Mouse (Mus musculus) G1E (cell line): ENCODE measurements at regions not wholly inside any gene's neighbourhood (a gene's known extent, or its start where the extent isn't known, plus 50 kb on each side); places are given as distances from the start of the nearest gene placed in this dataset.

ENCODE experiments used
- ATAC-seq: 2 replicates; pipeline ENCODE4 v1.8.0; 2016; ENCODE audit warnings: mild to moderate bottlenecking; ENCODE audit not compliant: insufficient number of reproducible peaks, poor library complexity, low FRiP score, severe bottlenecking; ENCODE audit errors: extremely low read depth
- DNase-seq: peaks from one replicate; pipeline ENCODE4 v3.0.0; 2012; ENCODE audit warnings: low spot score
- H3K27me3 ChIP-seq: 2 replicates; pipeline ENCODE4 v1.6.1; 2012; ENCODE audit warnings: mild to moderate bottlenecking, low read length, inconsistent platforms; ENCODE audit not compliant: insufficient read depth
- H3K36me3 ChIP-seq: replicated peaks from 2 replicates; pipeline ENCODE3; 2012; ENCODE audit warnings: mild to moderate bottlenecking, inconsistent platforms
- H3K4me1 ChIP-seq: 2 replicates; pipeline ENCODE4 v1.6.1; 2012; ENCODE audit warnings: low read depth, low read length, inconsistent platforms, mixed read lengths; ENCODE audit not compliant: insufficient read depth
- H3K4me3 ChIP-seq: 2 replicates; pipeline ENCODE4 v1.5.1; 2012; ENCODE audit warnings: low read depth, mild to moderate bottlenecking, inconsistent platforms, low read length, moderate library complexity, mixed read lengths
- H3K9me3 ChIP-seq: replicated peaks from 2 replicates; pipeline ENCODE4 v1.6.1; 2012; ENCODE audit warnings: inconsistent platforms
- CTCF ChIP-seq: IDR thresholded peaks from 2 replicates; pipeline ENCODE4 v1.5.1; 2012; ENCODE audit warnings: low read depth, low read length, inconsistent platforms, mixed read lengths
- GATA1 ChIP-seq: IDR thresholded peaks from 2 replicates; pipeline ENCODE4 v1.6.1; 2012; ENCODE audit warnings: borderline replicate concordance, low read length, inconsistent platforms, mixed read lengths
- GATA2 ChIP-seq: IDR thresholded peaks from 2 replicates; pipeline ENCODE4 v1.6.1; 2012; ENCODE audit warnings: low read depth, low read length, inconsistent platforms, borderline replicate concordance
- POLR2AphosphoS5 ChIP-seq: IDR thresholded peaks from 2 replicates; pipeline ENCODE4 v1.6.1; 2012; ENCODE audit warnings: low read depth, low read length, inconsistent platforms; ENCODE audit not compliant: insufficient replicate concordance
- TAL1 ChIP-seq: conservative IDR thresholded peaks from 2 replicates; pipeline ENCODE4 v1.6.1; 2012; ENCODE audit warnings: low read depth, low read length, inconsistent platforms, mixed read lengths

DNA sequence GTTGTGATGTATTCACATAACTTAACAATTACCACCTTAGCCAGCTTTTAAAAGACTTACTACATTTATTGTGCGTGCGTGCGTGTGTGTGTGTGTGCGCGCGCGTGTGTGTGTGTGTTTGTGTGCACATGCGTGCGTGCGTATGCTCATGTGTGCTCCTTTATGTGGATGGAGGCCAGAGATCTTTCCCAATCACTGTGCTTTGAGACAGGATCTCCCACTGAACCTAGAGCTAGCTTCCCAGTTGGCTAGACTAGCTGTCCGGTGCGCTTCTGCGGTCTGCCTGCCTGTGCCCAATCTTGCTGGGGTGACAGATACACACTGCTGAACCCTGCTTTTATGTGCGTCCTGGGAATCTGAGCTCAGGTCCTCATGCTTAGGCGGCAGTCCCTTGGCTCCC, 50.1 kb upstream of the Arhgap29 start:
- Histone ChIP-seq H3K27me3 (peaks cover 6% of the 10 kb centered on the region; the same call in 1 of the 2 replicates), H3K4me1 (no peaks in the 10 kb centered on the region), H3K4me3 (no peak overlapping the region), H3K9me3 (no peaks in the 10 kb centered on the region), H3K36me3 (no peaks in the 10 kb centered on the region)
- DNase-seq (no peak), ATAC-seq (no peak)
- TF ChIP-seq TAL1 = no peak
- TF ChIP-seq POLR2AphosphoS5 = no peak
- no peak for TF ChIP-seq CTCF
- TF ChIP-seq GATA1 = no peak
- no peak for TF ChIP-seq GATA2

DNA sequence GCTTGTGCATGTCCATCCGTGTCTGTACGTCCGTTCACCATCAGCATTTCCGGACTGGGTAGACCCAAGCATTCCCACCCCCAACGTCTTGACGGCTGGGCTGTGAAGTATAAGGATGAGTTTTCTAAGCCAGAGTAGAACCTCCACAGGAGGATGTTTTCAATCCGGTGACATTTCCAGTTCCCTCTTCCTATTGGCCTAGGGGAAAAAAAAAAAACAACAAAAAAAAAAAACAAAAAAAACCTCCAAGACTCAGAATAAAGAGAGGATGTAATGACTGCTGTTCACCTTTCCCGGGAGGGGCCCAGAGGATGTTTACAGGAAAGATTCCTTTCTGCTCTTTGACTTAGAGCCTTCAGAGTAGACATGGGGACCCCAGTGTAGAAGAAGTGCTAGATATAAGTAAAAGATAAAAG, 51.9 kb upstream of the Arhgap29 start:
- ATAC-seq = no peak
- no peak for TF ChIP-seq GATA1
- TF ChIP-seq TAL1 = no peak
- TF ChIP-seq POLR2AphosphoS5 = no peak
- TF ChIP-seq CTCF = no peak
- no peak for TF ChIP-seq GATA2
- Histone ChIP-seq H3K36me3 (no peaks in the 10 kb centered on the region), H3K9me3 (no peaks in the 10 kb centered on the region), H3K27me3 (peaks cover 6% of the 10 kb centered on the region; the same call in 1 of the 2 replicates), H3K4me1 (no peaks in the 10 kb centered on the region), H3K4me3 (no peak overlapping the region)
- DNase-seq = no peak

DNA sequence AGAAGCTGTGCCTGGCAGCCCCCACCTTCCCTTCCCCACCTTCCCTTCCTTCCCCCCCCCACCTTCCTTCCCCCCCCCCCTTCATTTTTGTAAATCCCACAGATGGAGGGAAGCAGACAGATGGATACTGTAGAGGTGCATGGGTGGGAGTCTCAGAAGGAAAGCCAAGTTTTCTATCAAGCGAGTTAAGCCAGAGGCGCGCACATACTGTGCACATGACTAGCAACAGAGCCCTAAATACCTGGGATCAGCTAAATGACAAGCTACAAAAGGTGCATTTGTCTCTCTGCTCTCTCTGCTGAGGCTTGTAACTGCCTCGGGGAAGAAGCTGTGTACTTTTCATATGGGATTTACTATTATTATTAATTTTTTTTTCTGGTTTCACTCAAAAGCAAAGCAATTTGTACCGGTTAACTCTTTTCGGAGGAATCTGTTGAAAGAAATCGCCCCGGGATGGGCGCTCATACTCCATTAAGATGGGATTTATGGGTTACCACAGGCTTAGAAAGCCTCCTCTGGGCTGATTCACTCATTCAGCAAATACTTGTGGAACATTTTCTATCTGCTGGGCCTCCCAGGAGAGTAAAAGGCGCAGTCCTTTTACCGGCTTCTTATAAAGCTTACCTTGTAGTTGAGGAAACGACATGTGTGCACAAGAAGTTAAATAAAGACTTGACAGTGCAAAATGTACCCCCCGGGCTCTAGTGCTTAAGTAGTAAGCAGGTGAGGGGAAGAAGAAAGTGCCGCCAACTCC, 54.3 kb upstream of the Arhgap29 start:
- Histone ChIP-seq H3K9me3 (no peaks in the 10 kb centered on the region), H3K4me3 (no peak overlapping the region), H3K27me3 (peaks cover 6% of the 10 kb centered on the region; the same call in 1 of the 2 replicates), H3K4me1 (no peaks in the 10 kb centered on the region), H3K36me3 (no peaks in the 10 kb centered on the region)
- no peak for DNase-seq
- ATAC-seq = no peak
- TF ChIP-seq CTCF (no peak), GATA1 (no peak), TAL1 (no peak)

DNA sequence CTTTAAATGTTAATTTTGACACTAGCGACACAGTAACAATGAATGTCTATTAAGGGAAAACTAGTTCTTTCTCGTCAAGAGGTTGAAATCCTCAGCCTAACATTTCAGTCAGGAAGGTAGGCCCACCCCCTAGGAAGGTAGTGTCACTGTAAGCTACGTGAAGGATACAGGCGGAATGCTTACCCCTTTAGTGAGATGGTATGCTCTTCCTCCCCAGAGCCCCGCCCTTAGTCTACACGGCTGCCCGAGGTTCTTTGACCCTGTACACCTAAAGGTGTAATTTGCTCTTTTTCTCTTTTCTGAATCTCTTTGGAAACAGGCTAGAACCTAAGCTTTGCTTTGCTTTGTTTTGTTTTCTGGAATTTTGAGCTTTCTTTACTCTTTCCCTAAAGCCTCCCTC, 58.7 kb upstream of the Arhgap29 start:
- no peaks in the 10 kb centered on the region; the same call in 1 of the 2 replicates for H3K27me3 ChIP-seq
- H3K4me1 ChIP-seq = no peaks in the 10 kb centered on the region
- TF ChIP-seq GATA2 (no peak), CTCF (no peak), TAL1 (no peak), POLR2AphosphoS5 (no peak), GATA1 (no peak)
- H3K9me3 ChIP-seq = no peaks in the 10 kb centered on the region
- no peak for DNase-seq
- H3K36me3 ChIP-seq = no peaks in the 10 kb centered on the region
- H3K4me3 ChIP-seq = no peak overlapping the region
- ATAC-seq = no peak

DNA sequence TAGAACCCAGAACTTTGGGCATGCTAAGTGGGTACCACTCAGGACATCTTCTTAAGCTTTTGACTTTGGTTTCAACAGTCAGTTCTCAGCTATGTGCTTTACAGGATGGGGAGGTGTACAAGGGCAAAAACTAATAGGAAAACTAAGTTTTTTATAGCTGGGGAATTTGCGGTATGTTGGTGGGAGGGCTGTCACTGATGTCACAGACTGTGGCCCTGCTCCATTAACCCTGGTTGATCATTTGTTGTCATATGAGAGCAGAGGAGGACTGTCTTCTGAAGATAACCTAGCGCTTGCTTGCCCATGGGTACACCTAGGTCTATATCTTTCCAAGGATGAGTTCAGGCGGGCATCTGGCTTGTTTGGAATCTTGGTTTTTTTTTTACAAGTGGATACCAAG, 59.7 kb upstream of the Arhgap29 start:
- TF ChIP-seq TAL1 (no peak), GATA2 (no peak), POLR2AphosphoS5 (no peak), CTCF (no peak), GATA1 (no peak)
- H3K4me3 ChIP-seq = no peak overlapping the region
- DNase-seq (no peak), ATAC-seq (no peak)
- no peaks in the 10 kb centered on the region for H3K9me3 ChIP-seq
- no peaks in the 10 kb centered on the region for H3K4me1 ChIP-seq
- H3K27me3 ChIP-seq = no peaks in the 10 kb centered on the region; the same call in 1 of the 2 replicates
- H3K36me3 ChIP-seq = no peaks in the 10 kb centered on the region

DNA sequence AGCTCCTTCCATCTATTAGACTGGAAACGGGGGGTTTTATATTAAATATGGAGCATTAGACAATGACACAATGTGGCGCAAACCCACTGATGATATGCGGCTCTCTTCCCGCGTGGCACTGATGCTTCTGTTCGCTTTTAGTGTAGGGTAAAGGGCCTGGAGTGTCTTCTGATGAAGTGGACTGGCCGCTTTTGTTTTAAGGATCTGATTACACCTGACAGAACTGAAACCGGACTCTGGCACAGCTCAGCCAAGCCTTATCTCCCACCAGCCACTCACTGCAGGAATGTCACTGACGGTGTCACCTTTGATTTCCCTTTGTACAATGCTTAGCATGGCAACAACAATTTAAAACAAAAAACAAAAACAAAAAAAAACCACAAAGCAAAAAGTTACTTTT, 61.0 kb upstream of the Arhgap29 start:
- TF ChIP-seq POLR2AphosphoS5 = no peak
- TF ChIP-seq GATA1 = no peak
- TF ChIP-seq GATA2 = no peak
- no peak for TF ChIP-seq TAL1
- no peak for TF ChIP-seq CTCF
- DNase-seq = no peak
- no peak for ATAC-seq
- Histone ChIP-seq H3K27me3 (no peaks in the 10 kb centered on the region), H3K36me3 (no peaks in the 10 kb centered on the region), H3K4me1 (no peaks in the 10 kb centered on the region), H3K4me3 (no peak overlapping the region), H3K9me3 (no peaks in the 10 kb centered on the region)
